Mouse (Mus musculus): Measurements from ENCODE around the gene Stk33.
A peak's percentile ranks its signal among the peaks of the same experiment; 100 is the strongest.

Gene Stk33

GRCm38 (mm10) chr7:109357877-109358276 is 81.0 kb downstream of the Stk33 start:
- no peak for DNase-seq (ENCODE audit: low spot score)

GRCm38 (mm10) chr7:109347241-109347640 is 91.6 kb downstream of the Stk33 start:
- no peak for DNase-seq (ENCODE audit: low spot score)

DNA sequence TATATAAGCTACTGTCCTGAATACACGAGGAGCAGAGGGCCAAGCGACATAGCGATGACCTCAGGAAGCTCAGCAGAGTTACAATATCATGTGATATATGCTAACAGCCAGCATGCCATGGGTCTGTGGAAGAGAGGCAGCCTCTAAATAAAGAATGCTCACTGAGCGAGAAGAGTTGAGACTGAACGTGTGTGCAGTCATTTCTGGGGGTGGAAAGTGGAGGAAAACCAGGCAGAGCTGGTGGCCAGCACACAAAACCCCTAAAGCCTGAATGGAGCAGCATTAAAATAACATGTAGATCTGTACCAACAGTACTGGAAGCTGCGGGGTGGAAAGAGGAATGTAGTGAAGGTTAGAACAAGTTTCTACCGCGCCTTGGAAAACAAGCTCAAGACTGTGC is 107.2 kb downstream of the Stk33 start:
- no peak for DNase-seq (ENCODE audit: low spot score)

GRCm38 (mm10) chr7:109328772-109329171 is 110.1 kb downstream of the Stk33 start:
- no peak for DNase-seq (ENCODE audit: low spot score)

DNA sequence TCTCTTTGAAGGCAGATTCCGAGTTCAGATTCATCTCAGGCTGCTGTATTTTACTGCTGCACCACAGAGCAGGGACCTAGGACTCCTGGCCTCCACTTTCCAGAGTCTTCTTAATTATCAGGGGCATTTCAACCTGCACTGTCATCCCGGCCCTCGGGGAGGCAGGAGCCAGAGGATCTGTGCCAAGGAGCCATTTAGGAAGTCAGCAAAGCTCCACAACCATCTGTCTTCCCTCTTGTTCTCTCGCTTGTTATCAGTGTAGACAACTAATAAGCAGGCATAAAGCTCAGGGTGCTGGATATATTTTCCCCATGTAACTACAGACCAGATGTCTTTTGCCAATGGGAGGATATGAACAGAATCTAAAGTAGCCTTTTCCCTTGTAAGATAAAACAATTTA is 112.1 kb downstream of the Stk33 start:
- no peak for DNase-seq (ENCODE audit: low spot score)

- no peak for DNase-seq (ENCODE audit: low spot score)
Observed at GRCm38 (mm10) chr7:109325731-109326130, 113.2 kb downstream of the Stk33 start.

GRCm38 (mm10) chr7:109325169-109325568 is 113.7 kb downstream of the Stk33 start:
- DNase-seq (ENCODE audit: low spot score), result no peak

DNA sequence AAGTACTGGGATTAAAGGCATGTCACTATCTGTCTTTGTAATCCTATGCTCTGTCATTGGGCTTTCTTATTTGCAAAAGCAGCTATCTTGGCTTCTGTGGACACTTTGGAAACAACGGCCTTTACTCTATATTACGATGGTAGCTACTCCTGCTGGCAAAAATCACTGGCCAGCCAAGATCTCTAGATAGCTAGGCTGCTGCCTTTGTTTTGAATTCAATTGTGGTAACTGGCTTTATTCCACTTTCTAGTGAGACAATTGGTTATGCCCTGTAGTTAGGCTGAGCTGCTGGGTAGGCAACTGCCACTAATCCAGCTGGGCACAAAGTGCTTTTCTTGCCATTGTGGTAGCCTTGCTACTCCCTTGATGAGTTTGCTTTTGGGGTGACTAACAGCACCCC is 129.4 kb downstream of the Stk33 start:
- DNase-seq (ENCODE audit: low spot score), result no peak

DNA sequence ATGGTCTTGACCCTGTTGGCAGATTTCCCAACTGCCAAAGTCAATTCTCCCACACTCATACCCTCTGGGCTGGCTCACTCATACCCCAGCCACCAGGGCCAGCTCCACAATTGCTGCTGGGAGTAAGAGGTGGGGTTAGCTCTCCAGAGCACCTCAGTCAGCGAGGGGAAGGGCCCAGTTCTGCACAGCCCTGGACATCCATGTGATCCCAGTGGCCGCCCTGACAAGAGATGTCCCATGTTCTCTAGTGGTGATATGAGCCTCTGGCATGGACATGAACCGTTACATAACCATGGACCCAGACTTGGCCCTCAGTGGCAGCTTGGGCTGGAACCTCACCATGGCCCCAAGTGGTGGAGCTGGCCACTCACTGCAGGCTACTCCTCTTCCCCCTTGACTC is 143.1 kb downstream of the Stk33 start:
- DNase-seq (ENCODE audit: low spot score), result no peak

- no peak for DNase-seq (ENCODE audit: low spot score)
Observed at GRCm38 (mm10) chr7:109295351-109295750, 143.5 kb downstream of the Stk33 start.

GRCm38 (mm10) chr7:109290501-109290900 is 148.4 kb downstream of the Stk33 start:
- no peak for DNase-seq (ENCODE audit: low spot score)

- no peak for DNase-seq (ENCODE audit: low spot score)
Observed at GRCm38 (mm10) chr7:109289106-109289505, 149.8 kb downstream of the Stk33 start.

DNA sequence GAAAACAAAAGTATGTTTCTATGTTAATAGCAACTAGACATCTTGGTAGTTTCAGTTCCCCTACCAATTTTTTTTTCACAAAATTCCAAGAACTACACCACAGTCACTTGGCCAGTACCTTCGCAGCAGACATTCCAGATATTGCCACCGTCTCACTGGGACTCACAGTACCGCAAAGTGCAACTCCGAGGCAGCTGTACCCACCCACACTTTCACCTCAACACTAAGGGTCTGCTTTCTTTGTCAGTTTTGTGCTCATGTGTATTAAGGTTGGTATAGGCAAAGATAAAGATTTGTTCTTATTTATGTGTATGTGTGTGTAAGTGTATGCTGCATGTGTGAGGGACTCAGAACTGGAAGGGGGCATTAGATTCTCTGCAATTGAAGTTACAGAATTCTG is 156.8 kb downstream of the Stk33 start:
- no peak for DNase-seq (ENCODE audit: low spot score)

- no peak for DNase-seq (ENCODE audit: low spot score)
Observed at GRCm38 (mm10) chr7:109276622-109277021, 162.3 kb downstream of the Stk33 start.

DNA sequence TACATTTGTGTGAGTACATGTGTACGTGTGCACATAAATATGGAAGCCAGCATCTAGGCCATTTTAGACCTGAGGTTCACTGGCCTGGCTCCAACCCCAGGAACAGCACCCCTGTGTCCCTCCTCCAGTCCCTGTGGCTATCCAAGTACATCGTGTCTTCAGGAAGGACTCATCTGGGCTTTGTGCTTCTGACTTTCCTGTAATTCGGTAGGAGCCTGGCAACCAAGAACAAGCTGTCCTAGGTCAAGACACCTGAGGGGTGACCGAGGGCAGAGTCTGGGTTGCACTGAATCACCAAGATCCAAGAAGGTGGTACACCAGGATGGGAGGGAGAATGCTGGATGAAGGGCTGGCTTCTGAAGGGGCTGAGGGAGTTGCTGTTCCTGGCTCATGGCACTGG is 163.0 kb downstream of the Stk33 start:
- no peak for DNase-seq (ENCODE audit: low spot score)

DNA sequence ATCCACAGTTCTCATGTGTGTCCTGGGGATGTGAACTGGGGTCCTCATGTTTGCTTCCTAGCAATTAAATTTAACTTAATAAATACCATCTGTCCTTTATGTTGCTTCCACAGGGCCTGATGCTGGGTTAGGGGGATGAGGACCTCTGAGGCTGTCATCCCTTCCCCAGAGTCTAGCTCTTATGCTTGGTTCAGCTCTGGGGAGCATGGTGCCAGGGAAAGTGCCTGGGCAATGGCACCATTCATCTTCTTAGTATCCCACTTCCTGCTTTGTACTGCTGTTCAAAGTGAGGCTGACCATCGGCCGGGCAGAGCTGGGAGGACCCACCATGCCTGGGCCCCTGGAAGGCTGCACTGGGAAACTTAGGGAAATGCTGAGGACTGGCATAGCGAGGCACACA is 163.7 kb downstream of the Stk33 start:
- DNase-seq (ENCODE audit: low spot score), result no peak

GRCm38 (mm10) chr7:109274289-109274688 is 164.6 kb downstream of the Stk33 start:
- DNase-seq (ENCODE audit: low spot score), result no peak

GRCm38 (mm10) chr7:109269046-109269445 is 169.8 kb downstream of the Stk33 start:
- DNase-seq (ENCODE audit: low spot score), result no peak

- DNase-seq (ENCODE audit: low spot score), result no peak
Observed at GRCm38 (mm10) chr7:109267370-109267769, 171.5 kb downstream of the Stk33 start.

DNA sequence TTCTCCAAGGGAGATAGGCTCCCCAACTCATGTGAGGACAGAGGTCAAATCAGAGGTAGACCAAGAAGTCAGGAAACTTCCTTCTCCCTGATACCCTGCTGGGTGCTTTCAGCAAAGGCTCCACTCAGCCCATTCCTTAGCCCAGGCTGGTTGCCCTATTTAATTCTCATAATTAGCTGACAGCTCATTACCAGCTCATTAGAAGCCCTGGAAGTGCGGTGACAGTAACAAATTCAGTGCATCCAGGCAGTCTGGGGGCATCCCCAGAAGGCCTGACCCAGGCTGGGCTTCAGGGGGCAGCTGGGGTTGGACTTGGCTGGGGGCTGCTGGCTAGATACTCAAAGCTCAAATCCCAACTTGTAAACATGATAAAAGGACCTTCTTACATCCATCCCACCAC is 172.7 kb downstream of the Stk33 start:
- no peak for DNase-seq (ENCODE audit: low spot score)

DNA sequence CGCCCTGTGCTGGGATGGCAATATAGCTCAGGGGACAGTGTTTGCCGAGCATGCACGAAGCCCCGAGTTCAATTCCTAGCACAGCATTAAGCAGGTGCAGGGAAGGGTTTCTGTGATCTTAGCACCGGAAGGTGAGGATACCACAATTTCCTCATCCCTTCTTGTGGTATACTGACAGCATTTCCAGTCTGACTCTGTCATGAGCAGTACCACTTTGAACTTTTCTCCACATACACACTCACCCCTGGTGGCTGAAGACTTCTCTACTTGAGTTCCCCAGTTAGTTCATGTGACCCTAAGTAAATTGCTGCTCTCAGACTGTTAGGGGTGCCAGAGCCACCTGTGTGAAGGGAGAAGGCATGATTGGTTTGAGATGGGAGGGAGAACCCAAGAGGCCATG is 173.3 kb downstream of the Stk33 start:
- DNase-seq (ENCODE audit: low spot score), result no peak

DNA sequence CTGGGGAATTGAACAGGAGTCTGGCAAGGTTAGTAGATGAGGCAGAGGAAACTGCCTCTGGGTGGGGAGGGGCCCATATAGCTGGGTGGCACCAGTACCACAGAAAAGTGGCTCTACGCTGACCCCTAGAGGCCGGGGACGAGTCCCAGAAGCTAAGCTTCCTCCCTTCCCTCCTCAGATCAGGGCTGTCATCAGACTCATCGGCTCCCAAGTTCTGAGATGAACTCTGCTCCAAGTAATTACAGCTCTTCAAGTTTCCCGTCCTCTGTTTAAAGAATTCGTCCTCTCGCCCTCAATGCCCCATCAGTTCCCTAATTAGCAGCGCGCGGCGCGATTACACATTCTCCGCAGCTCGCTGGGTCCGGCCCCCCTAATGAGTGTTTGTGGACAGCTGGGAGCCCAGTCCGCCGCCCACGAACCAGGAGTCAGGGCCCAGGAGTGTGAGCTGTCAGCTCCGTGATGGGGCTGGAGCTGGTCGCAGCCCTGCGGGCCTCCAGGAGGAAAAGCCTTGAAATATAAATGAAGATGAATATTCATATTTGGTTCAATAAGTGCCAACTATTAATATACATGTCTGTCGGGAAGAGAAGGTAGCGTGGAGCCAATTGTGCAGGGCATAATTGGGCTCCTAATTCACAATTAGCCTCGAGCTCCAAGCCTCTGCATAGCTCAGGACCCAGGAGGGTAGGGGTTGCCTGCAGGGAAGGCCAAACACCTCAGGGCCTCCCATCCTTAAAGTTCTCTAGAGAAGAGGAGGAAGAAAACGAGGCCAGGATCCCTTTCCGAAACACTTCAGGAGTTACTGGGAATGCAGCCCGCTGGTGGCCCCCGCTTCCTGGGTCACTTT is 183.2 kb downstream of the Stk33 start:
- peak; percentile 3 for DNase-seq (ENCODE audit: low spot score)

DNA sequence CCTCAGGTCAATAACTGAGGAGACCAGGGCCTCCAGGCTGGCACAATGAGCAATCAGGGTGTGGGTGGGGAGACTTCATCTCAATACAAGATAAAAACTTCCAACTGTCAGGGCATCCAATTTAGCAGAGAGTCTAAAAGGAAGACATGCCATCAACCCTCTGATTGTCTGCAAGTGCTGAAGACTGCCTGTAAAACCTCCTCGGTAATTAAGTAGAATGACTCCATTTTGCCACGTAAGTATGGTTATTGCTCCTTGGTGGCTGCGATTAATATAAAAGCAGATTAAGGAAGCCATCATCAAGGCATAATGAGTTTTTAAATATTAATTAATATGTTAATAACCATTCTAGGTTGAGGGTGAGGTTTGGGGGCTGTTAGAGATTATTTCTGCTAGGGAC is 187.5 kb downstream of the Stk33 start:
- DNase-seq (ENCODE audit: low spot score), result no peak

DNA sequence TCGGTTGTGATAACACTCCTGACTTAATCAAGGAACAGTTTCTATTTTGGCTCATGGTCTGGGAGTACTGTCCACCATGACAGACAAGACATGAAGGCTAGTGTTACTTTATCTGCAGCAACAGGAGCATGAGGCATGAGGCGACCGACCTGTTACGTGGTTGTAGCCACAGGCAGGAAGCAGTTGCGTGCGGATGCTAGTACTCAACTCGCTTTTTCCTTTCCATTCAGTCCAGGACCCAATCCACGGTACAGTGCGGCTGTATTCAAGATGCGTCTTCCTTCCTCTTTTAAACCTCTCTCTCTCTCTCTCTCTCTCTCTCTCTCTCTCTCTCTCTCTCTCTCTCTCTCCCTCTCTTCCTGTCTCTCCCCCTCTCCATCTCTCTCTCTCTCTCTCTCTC is 194.1 kb downstream of the Stk33 start:
- DNase-seq (ENCODE audit: low spot score), result no peak

Data from spleen, adult 12 weeks (tissue).